Mouse (Mus musculus) megakaryocyte, adult 5-6 weeks (primary cell): ENCODE measurements around the gene Alpi. TPM values are rescaled to one million over a fixed set of nuclear protein-coding genes. Genes with fewer than 3 reads are reported as not detected.

Experiments
- ATAC-seq: 2 replicates; pipeline ENCODE4 v1.8.0; 2016; ENCODE audit warnings: mild to moderate bottlenecking, inconsistent platforms; ENCODE audit not compliant: poor library complexity, severe bottlenecking
- total RNA-seq, 2 experiments: library from RNA; stranded (forward) in 1 of 2; stranded (reverse) in 1 of 2; fragments of 153-499, 151-499 nt in 1 of 2; fragments of 221-1000, 200-1000 nt in 1 of 2; gene quantifications; 2 replicates each; pipeline versions ENCODE4 v1.2.3 to v1.2.4; 2015 to 2017

The Alpi gene
- total RNA-seq, 2 experiments from 2014 or later, result not detected

DNA sequence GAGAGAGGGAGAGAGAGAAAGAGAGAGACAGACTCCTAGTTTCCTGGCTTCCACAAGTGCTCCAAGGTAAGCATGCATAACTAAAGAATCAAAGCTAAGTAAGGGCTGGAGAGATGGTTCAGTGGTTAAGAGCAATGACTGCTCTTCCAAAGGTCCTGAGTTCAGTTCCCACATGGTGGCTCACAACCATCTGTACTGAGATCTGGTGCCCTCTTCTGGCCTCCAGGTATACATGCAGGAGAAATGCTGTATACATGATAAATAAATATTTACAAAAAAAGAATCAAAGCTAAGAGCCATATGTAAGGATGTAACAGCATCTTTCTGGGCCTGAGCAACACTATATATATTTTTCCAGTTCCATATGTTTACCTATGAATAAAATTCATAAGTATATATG, 40.5 kb downstream of the Alpi start:
- no peak for ATAC-seq

DNA sequence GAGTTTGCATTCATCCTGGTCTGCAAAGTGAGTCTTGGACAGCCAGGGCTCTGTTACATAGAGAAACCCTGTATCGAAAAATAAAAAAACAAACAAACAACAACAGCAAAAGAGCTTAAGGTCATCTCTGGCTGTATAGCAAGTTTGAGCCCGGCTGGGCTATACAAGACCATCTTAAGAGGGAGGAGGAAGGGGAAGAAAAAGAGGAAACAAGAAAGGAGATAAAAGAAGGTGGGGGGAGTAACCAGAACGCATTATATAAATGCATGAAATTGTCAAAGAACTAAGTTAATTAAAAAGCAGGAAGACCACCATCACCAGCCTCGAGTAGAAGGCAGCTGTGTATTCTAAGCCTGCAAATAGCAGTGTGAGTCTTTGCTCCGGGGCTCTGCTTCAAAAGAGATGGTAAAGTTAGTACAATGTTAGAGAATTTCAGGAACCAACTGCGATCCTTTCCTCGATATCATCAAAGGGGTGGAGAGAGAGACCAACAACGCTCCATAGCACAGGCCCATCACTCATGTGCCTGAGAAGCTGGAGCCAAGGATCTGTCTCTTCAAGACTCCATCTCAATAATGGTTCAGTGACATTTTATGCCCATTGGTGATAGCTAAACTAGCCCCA, 42.3 kb downstream of the Alpi start:
- no peak for ATAC-seq

DNA sequence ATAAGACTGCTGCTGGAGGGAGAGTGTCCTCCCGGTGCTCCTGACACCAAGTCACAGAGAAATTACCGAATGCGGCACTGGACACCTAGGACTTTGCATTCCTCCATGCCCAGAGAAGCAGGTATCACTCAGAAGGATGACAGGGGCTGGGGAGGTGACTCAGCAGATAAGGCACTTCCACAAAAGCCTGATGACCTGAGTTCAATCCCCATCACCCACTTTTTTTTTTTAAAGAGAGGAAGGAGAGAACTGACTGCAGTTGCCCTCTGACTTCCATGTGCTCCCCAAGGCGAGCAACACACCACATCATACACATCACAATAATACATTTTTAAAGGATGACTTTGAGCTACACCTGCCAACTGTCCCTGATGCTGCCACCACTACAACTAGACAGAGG, 44.3 kb downstream of the Alpi start:
- no peak for ATAC-seq

DNA sequence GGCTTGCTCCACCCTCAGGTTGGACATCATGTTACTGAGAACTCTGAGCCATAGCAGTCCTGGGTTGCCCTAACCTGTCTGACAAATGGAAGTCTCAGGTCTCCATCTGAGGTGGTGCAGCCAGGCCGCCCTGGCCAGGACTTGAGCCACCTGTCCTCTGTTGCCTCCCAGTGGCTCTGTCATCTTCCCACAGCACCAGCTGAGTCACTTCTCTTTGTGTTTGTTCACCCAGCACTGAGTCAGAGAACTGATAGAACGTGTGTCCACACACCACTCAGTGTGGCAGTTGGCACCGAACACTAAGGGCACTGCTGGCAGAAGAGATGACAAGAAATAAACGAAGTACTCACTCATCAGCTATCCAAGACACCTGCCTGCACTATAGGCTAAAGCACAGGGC, 50.0 kb downstream of the Alpi start:
- ATAC-seq, result no peak

DNA sequence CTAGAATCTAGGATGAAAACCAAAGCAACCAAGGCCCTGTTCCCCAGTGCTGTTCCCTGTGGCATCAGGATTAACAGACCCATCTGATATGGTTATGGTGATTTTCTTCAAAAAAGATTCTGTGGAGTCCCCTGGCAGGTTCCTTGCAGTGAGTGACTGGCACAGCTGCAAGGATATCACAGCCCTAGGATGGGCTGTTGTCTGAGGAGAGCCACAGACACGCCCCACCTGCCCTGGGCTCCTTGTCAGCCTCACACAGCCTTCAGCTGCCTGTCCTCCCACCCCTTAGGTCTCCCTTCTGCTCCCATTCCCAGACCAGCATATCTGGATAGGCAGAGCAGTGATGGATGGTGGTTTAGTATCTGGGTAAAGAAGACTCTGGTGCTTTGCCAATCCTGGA, 50.7 kb downstream of the Alpi start:
- no peak for ATAC-seq

DNA sequence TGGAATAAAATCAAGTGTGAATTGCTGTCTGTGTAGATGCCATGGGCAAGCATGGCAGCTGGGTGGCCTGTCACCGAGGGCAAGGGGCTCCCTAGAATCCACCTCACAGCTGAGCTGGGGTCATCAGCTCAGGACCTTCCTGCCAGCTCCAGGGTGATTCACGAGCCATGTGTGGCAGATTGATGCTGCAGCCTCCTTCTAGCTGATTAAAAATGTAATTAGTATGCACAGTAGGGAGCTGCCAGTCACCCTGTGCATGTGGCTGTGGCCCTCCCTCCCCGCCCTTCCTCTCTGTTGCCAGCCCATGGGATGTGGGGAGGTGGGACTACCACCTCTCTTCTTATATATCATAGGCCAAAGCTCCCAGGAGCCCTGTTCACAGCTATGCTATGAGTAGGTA, 51.3 kb downstream of the Alpi start:
- no peak for ATAC-seq

Other genes with a start within 250 kb of the Alpi start
- not detected in 2 replicates for gene Alppl2, start 11.7 kb downstream of the Alpi start, total RNA-seq (2015)
- gene Alppl2, start 11.7 kb downstream of the Alpi start, total RNA-seq (2017), result not detected in 2 replicates
- not detected in 2 replicates for gene Akp3, start 23.4 kb upstream of the Alpi start, total RNA-seq (2015)
- not detected in 2 replicates for gene Akp3, start 23.4 kb upstream of the Alpi start, total RNA-seq (2017)
- not detected in 2 replicates for gene Ecel1, start 54.9 kb upstream of the Alpi start, total RNA-seq (2015)
- gene Ecel1, start 54.9 kb upstream of the Alpi start, total RNA-seq (2017), result not detected in 2 replicates
- not detected in 2 replicates for gene Prss56, start 81.7 kb upstream of the Alpi start, total RNA-seq (2015)
- not detected in 2 replicates for gene Prss56, start 81.7 kb upstream of the Alpi start, total RNA-seq (2017)
- gene Chrnd, start 89.0 kb upstream of the Alpi start, total RNA-seq (2015), result not detected in 2 replicates
- gene Chrnd, start 89.0 kb upstream of the Alpi start, total RNA-seq (2017), result not detected in 2 replicates
- not detected in 2 replicates for gene Chrng, start 103.1 kb upstream of the Alpi start, total RNA-seq (2015)
- gene Chrng, start 103.1 kb upstream of the Alpi start, total RNA-seq (2017), result not detected in 2 replicates
- gene Eif4e2, start 112.3 kb upstream of the Alpi start, total RNA-seq (2015), result 75.9 and 81.3 TPM in 2 replicates
- gene Eif4e2, start 112.3 kb upstream of the Alpi start, total RNA-seq (2017), result 118 and 156 TPM in 2 replicates
- 0.07 TPM in 1 of 2 replicates, not detected in the other for gene Efhd1, start 162.8 kb upstream of the Alpi start, total RNA-seq (2015)
- gene Efhd1, start 162.8 kb upstream of the Alpi start, total RNA-seq (2017), result not detected in 2 replicates
- gene Gigyf2, start 225.4 kb upstream of the Alpi start, total RNA-seq (2015), result 38.6 and 39.0 TPM in 2 replicates
- 87.4 and 90.8 TPM in 2 replicates for gene Gigyf2, start 225.4 kb upstream of the Alpi start, total RNA-seq (2017)